Mouse (Mus musculus) heart, adult 2 months (tissue): ENCODE measurements around the gene D330045A20Rik.

Experiments
- CTCF ChIP-seq: fragments of 200-600 bp; IDR thresholded peaks from 2 replicates; pipeline ENCODE4 v1.8.1; 2022; ENCODE audit warnings: antibody characterized with exemption, mild to moderate bottlenecking, moderate library complexity
- EP300 ChIP-seq: fragments of 200-500 bp; IDR thresholded peaks from 2 replicates; pipeline ENCODE4 v1.6.1; 2011; ENCODE audit warnings: low read depth, low read length, control low read depth; ENCODE audit not compliant: insufficient read depth

DNA sequence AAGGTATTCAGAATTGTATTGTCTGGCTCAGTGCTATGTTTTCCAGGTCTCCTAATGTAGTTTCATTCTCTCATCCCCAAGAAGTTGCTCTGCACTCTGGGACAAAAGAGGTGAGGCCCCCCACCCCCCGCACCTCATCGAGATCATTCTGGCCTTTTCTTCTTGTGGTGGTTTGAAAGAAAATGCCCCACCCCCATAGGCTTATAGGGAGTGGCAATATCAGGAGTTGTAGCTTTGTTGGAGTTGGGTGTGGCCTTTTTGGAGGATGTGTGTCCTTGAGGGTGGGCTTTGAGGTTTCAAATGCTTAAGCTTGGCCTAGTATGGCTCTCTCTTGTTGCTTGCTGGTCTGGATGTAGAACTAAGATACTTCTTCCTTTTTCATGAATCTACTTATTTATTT is 36.0 kb downstream of the D330045A20Rik start:
- TF ChIP-seq CTCF (no peak), EP300 (no peak)
